In genomic region chr9:61910526-61911256, GRCm38 (mm10) we compare ENCODE assay signal across 8 mouse cellular contexts. TPM values are rescaled to one million over a fixed set of nuclear protein-coding genes. Genes with fewer than 3 reads are reported as not detected.
DNase-seq lines count a peak whose midpoint lies in the region; ATAC-seq and TF ChIP-seq lines count a peak whose summit lies in the region.
"Had no signal": no experiment of that assay in that cellular context is flagged by ENCODE, and none has a peak within 500 bp of the region (broad histone marks: within the 10 kb centered on the region; RNA-seq: fewer than 3 reads in every experiment).

No protein-coding gene starts in this region.

- H3K9ac ChIP-seq in kidney, postnatal 0 days (ENCODE audit: low read depth, low read length), result no peak overlapping the region
- no peak overlapping the region for H3K9ac ChIP-seq in embryonic facial prominence, embryonic 14.5 days (ENCODE audit: low read depth, low read length)

- no peak overlapping the region for H3K4me2 ChIP-seq in kidney, postnatal 0 days (ENCODE audit: low read length)
- H3K4me2 ChIP-seq in embryonic facial prominence, embryonic 14.5 days (ENCODE audit: low read depth, low read length), result no peak overlapping the region

- peaks cover 15% of the 10 kb centered on the region for H3K36me3 ChIP-seq in kidney, postnatal 0 days (ENCODE audit: insufficient read depth, low read length)
- peaks cover 3% of the 10 kb centered on the region for H3K36me3 ChIP-seq in kidney, adult 2 months (ENCODE audit: control insufficient read depth, insufficient read depth, low read length)
- H3K36me3 ChIP-seq in embryonic facial prominence, embryonic 14.5 days (ENCODE audit: control insufficient read depth, insufficient read depth, low read length), result peaks cover 25% of the 10 kb centered on the region

- ATAC-seq in kidney, postnatal 0 days (replicated peaks; ENCODE audit: low FRiP score, low read depth), result no peak
- ATAC-seq in embryonic facial prominence, embryonic 14.5 days (ENCODE audit: low read depth), result no peak

- H3K4me1 ChIP-seq in kidney, postnatal 0 days (replicated peaks; ENCODE audit: insufficient read depth, low read length), result 0 out of 2 replicates have a peak, but pooled peaks cover 13% of the 10 kb centered on the region
- H3K4me1 ChIP-seq in kidney, adult 2 months (ENCODE audit: control insufficient read depth, insufficient read depth, low read length), result peaks cover 4% of the 10 kb centered on the region; the same call in 1 of the 2 replicates
- peaks cover 8% of the 10 kb centered on the region for H3K4me1 ChIP-seq in embryonic facial prominence, embryonic 14.5 days (ENCODE audit: control insufficient read depth, insufficient read depth, low read length)

- no peaks in the 10 kb centered on the region for H3K9me3 ChIP-seq in kidney, postnatal 0 days (replicated peaks; ENCODE audit: low read length)
- no peaks in the 10 kb centered on the region for H3K9me3 ChIP-seq in embryonic facial prominence, embryonic 14.5 days (ENCODE audit: control insufficient read depth, low read length)

- no peak for TF ChIP-seq POLR2A in kidney, adult 2 months (IDR thresholded peaks at IDR 0.05; ENCODE audit: low read depth, low read length)

- 45% methylated on average over 20 of the region's 20 CpGs for WGBS in kidney, postnatal 0 days
- 70% methylated on average over 20 of the region's 20 CpGs for WGBS in kidney, adult 2 months
- WGBS in embryonic facial prominence, embryonic 14.5 days, result 41% methylated on average over 20 of the region's 20 CpGs

- no peak overlapping the region for H3K27ac ChIP-seq in kidney, postnatal 0 days
- H3K27ac ChIP-seq in kidney, adult 2 months (ENCODE audit: insufficient read depth, low read depth, low read length), result no peak overlapping the region
- H3K27ac ChIP-seq in embryonic facial prominence, embryonic 14.5 days (replicated peaks; ENCODE audit: low read depth, low read length), result no peak overlapping the region

- no peak overlapping the region for H3K4me3 ChIP-seq in kidney, postnatal 0 days (replicated peaks; ENCODE audit: low read depth, low read length)
- no peak overlapping the region for H3K4me3 ChIP-seq in kidney, adult 2 months (ENCODE audit: insufficient read depth, low read depth, low read length)
- H3K4me3 ChIP-seq in embryonic facial prominence, embryonic 14.5 days (ENCODE audit: low read depth, low read length), result no peak overlapping the region

- H3K27me3 ChIP-seq in kidney, postnatal 0 days (ENCODE audit: insufficient read depth, low read length), result no peaks in the 10 kb centered on the region
- H3K27me3 ChIP-seq in kidney, adult 2 months (replicated peaks; ENCODE audit: control insufficient read depth, insufficient read depth, low read length), result no peaks in the 10 kb centered on the region
- H3K27me3 ChIP-seq in embryonic facial prominence, embryonic 14.5 days (replicated peaks; ENCODE audit: control insufficient read depth, insufficient read depth, low read length), result no peaks in the 10 kb centered on the region

- peak; percentile 9; the same call in 1 of the 2 replicates for TF ChIP-seq CTCF in kidney, postnatal 0 days (IDR thresholded peaks at IDR 0.05; ENCODE audit: low read depth)
- TF ChIP-seq CTCF in kidney, adult 2 months (conservative IDR thresholded peaks at IDR 0.05; ENCODE audit: insufficient read depth, insufficient read length, low read depth, low read length), result no peak

- DNase-seq in kidney, postnatal 0 days (ENCODE audit: low spot score), result no peak
- DNase-seq in kidney, adult 2 months, result no peak
- DNase-seq in 3134 (ENCODE audit: extremely low read depth, insufficient read length, low spot score) (peak; percentile 60), 3T3-L1 (ENCODE audit: low read depth, low spot score) (peak; percentile 34)
- peak; percentile 62 for DNase-seq in embryonic facial prominence, embryonic 14.5 days (ENCODE audit: low spot score)
- no peak for DNase-seq in urinary bladder, postnatal 25 days (ENCODE audit: low spot score)
- DNase-seq in spleen, adult 18-20 months, result no peak
- DNase-seq: cerebellum, adult 11-12 months had no signal

RNA-seq across cellular contexts. Expression of gene Rplp1, which starts 3.7 kb away (rescaled TPM):
- 1,461 and 1,709 TPM in 2 replicates for polyA plus RNA-seq in kidney, postnatal 0 days (2015; fragmentation: Nextera tagmentation; extraction: Ambion mirVana)
- polyA plus RNA-seq in kidney, adult 2 months (2012; rRNA removed), result 6,294 and 8,063 TPM in 2 replicates
- polyA plus RNA-seq in embryonic facial prominence, embryonic 14.5 days (2014; fragmentation: Nextera tagmentation; extraction: Ambion mirVana), result 1,887 and 1,994 TPM in 2 replicates

RNA-seq across cellular contexts. Expression of gene Kif23, which starts 35.9 kb away (rescaled TPM):
- 40.1 and 51.2 TPM in 2 replicates for polyA plus RNA-seq in kidney, postnatal 0 days (2015; fragmentation: Nextera tagmentation; extraction: Ambion mirVana)
- polyA plus RNA-seq in kidney, adult 2 months (2012; rRNA removed), result 1.1 and 1.4 TPM in 2 replicates
- polyA plus RNA-seq in embryonic facial prominence, embryonic 14.5 days (2014; fragmentation: Nextera tagmentation; extraction: Ambion mirVana), result 93.0 and 98.3 TPM in 2 replicates

Comparison
In these comparisons a context has a peak if more than half of its experiments do, and no peak if none do; other contexts are left out.
1. RNA of gene Kif23, which starts 35.9 kb away (polyA plus RNA-seq): 93.0 to 98.3 TPM in embryonic facial prominence, embryonic 14.5 days and 40.1 to 51.2 TPM in kidney, postnatal 0 days; 1.1 to 1.4 TPM in kidney, adult 2 months; every median in the first group is over 10 times any median in the second.
2. DNase-seq: peak in 3134 (single experiment), 3T3-L1 (single experiment) and embryonic facial prominence, embryonic 14.5 days (single experiment); none in kidney, postnatal 0 days (single experiment), kidney, adult 2 months (single experiment), urinary bladder, postnatal 25 days (single experiment) and spleen, adult 18-20 months (0 of 2).